Mouse (Mus musculus) heart, embryonic 12.5 days (tissue): ENCODE data around the gene Tas2r107. TPM values are rescaled to one million over a fixed set of nuclear protein-coding genes. Genes with fewer than 3 reads are reported as not detected.
"Not testable (repeated sequence)": the region's sequence is repeated elsewhere in the genome, so short reads cannot be mapped to it uniquely, and the experiment has no call there.

ENCODE experiments used
- ATAC-seq: fragments of 200-750 bp; cut with Nextera tagmentation; 2 replicates; pipeline ENCODE4 v1.8.0; 2017; ENCODE audit warnings: moderate TSS enrichment, moderate library complexity; ENCODE audit not compliant: insufficient number of reproducible peaks, low FRiP score
- H3K27ac ChIP-seq: fragments of 300-500 bp; sonication (generic); 2 replicates; pipeline ENCODE4 v1.5.1; 2016; ENCODE audit warnings: mild to moderate bottlenecking, moderate library complexity; ENCODE audit not compliant: poor library complexity, severe bottlenecking
- H3K27me3 ChIP-seq: fragments of 300-500 bp; sonication (generic); replicated peaks from 2 replicates; pipeline ENCODE4 v1.6.1; 2016; ENCODE audit warnings: mild to moderate bottlenecking, moderate library complexity
- H3K36me3 ChIP-seq: fragments of 300-500 bp; sonication (generic); 2 replicates; pipeline ENCODE4 v1.6.1; 2016; ENCODE audit warnings: mild to moderate bottlenecking, moderate library complexity
- H3K4me1 ChIP-seq: fragments of 300-500 bp; sonication (generic); replicated peaks from 2 replicates; pipeline ENCODE4 v1.6.1; 2016; ENCODE audit warnings: mild to moderate bottlenecking
- H3K4me2 ChIP-seq: fragments of 300-500 bp; sonication (generic); 2 replicates; pipeline ENCODE4 v1.6.1; 2016; ENCODE audit warnings: mild to moderate bottlenecking, moderate library complexity
- H3K4me3 ChIP-seq: fragments of 300-500 bp; sonication (generic); 2 replicates; pipeline ENCODE4 v1.5.1; 2016; ENCODE audit warnings: mild to moderate bottlenecking
- H3K9ac ChIP-seq: fragments of 300-500 bp; sonication (generic); 2 replicates; pipeline ENCODE4 v1.6.1; 2016; ENCODE audit warnings: mild to moderate bottlenecking, moderate library complexity
- H3K9me3 ChIP-seq: fragments of 300-500 bp; sonication (generic); replicated peaks from 2 replicates; pipeline ENCODE4 v1.6.1; 2016; ENCODE audit warnings: mild to moderate bottlenecking, moderate library complexity
- WGBS: fragments of 180-500 bp; shearing (Covaris S2); methylation state at CpG from one replicate; pipeline ENCODE4 v1.1.7; 2016; 5-methylcytosine and 5-hydroxymethylcytosine counted together
- polyA plus RNA-seq: library from polyadenylated mRNA; unstranded; fragments of >200 nt; fragmentation: Nextera tagmentation; extraction: Ambion mirVana; gene quantifications from 2 replicates; pipeline ENCODE4 v1.2.1, GENCODE M21; 2016

Gene Tas2r107
- polyA plus RNA-seq = not detected in 2 replicates

DNA sequence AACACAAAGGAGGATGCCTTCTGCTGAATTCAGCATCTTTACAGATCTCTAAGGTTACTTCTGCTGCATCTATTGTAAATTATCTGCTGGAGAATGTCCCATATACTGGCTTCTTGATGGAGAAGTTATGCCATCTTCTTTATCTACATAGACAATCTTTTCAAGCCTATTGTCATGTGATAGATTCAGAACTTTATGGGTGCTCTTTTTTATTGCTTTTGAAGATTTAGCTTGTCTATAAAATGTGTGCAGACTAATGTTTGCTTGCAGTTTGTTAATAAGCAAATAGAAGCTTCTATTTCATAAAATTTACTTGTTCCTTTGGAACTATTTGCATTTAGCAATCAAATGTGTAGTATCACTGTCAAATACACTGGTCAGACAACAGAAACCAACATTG, at the start of gene Tas2r107:
Gene Tas2r107 (minus strand): TSS at position 101 of the 400 bp plus-strand sequence.
- ATAC-seq = no peak
- Histone ChIP-seq H3K4me3 (no peak within 1 kb of the TSS), H3K4me2 (no peak within 1 kb of the TSS), H3K27ac (no peak within 1 kb of the TSS), H3K27me3 (no peaks in the 10 kb centered on the region), H3K36me3 (no peaks in the 10 kb centered on the region), H3K4me1 (no peaks in the 10 kb centered on the region), H3K9ac (no peak within 1 kb of the TSS), H3K9me3 (peaks cover 10% of the 10 kb centered on the region)

DNA sequence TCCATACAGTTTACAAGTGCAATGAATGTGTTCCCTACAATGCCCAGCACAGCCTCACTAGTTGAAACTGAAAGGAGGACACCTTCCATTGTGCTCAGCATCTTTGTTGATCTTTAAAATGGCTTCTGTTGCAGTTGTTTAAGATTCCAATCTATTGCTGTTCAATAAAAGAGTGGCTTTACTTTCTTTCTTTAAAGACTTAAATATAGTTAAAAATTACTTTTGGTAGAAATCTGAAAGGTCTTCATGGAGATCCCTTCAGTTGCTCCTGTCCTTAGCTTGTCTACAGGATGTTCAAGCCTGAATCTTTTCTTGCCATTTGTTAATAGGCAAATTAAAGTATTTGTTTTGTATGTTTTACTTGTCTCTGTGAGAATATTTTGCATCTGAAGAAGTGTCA, 30.0 kb upstream of the Tas2r107 start, which contains the start of gene Tas2r114:
Gene Tas2r114 (minus strand): TSS at position 101 of the 400 bp plus-strand sequence.
- Histone ChIP-seq H3K36me3 (no peaks in the 10 kb centered on the region), H3K27me3 (no peaks in the 10 kb centered on the region), H3K4me3 (no peak within 1 kb of the TSS), H3K4me1 (no peaks in the 10 kb centered on the region), H3K27ac (no peak within 1 kb of the TSS), H3K9me3 (peaks cover 8% of the 10 kb centered on the region), H3K9ac (no peak within 1 kb of the TSS), H3K4me2 (no peak within 1 kb of the TSS)
- ATAC-seq = no peak

DNA sequence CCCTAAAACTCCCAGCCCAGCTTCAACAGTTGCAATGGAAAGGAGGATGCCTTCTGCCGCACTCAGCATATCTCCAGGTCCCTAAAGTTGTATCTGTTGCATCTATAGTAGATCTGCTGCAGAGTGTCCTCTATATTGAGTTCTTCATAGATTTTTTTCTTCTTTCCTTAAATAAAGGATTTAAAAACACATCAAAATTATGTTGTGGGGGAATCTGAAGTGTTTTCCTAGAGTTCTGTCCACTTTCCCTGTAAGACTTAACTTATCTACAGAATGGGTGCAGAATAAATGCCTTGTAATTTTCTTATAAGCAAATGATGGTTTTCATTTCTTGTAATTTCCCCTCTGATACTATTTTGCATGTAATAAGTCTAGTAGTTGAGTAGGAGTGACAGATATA, 27.4 kb upstream of the Tas2r107 start, which contains the start of gene Tas2r105:
Gene Tas2r105 (minus strand): TSS at position 101 of the 400 bp plus-strand sequence.
- WGBS = 77% methylated on average over 1 of the region's 1 CpGs
- H3K9me3 ChIP-seq = peaks cover 11% of the 10 kb centered on the region
- no peaks in the 10 kb centered on the region for H3K36me3 ChIP-seq
- H3K27ac ChIP-seq = no peak within 1 kb of the TSS
- no peak within 1 kb of the TSS for H3K4me2 ChIP-seq
- H3K27me3 ChIP-seq = no peaks in the 10 kb centered on the region
- no peak within 1 kb of the TSS for H3K9ac ChIP-seq
- H3K4me3 ChIP-seq = no peak within 1 kb of the TSS
- no peaks in the 10 kb centered on the region for H3K4me1 ChIP-seq
- ATAC-seq = no peak

DNA sequence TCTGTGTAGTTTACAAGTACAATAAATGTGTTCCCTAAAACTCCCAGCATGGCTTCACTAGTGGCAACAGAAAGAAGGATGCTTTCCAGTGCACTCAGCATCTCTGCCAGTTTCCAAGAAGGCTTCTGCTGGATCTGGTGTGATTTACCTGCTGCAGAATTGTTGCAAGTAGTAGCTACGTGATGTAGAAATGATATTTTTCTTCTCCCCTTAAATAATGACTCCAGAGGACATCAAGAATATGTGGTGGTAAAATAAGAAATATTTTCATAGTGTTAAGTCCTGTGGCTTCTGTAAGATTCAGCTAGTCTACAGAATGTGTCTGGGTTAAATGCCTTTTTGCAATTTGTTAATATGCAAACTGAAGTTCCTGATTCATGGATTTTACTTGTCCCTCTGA, 25.7 kb upstream of the Tas2r107 start, which contains the start of gene Tas2r104:
Gene Tas2r104 (minus strand): TSS at position 101 of the 400 bp plus-strand sequence.
- H3K36me3 ChIP-seq = no peaks in the 10 kb centered on the region
- H3K4me2 ChIP-seq = no peak within 1 kb of the TSS
- no peaks in the 10 kb centered on the region for H3K27me3 ChIP-seq
- peaks cover 3% of the 10 kb centered on the region; the same call in 1 of the 2 replicates for H3K9me3 ChIP-seq
- no peaks in the 10 kb centered on the region for H3K4me1 ChIP-seq
- no peak within 1 kb of the TSS for H3K27ac ChIP-seq
- no peak for ATAC-seq
- H3K9ac ChIP-seq = no peak within 1 kb of the TSS
- H3K4me3 ChIP-seq = no peak within 1 kb of the TSS
- WGBS = 63% methylated on average over 1 of the region's 1 CpGs

DNA sequence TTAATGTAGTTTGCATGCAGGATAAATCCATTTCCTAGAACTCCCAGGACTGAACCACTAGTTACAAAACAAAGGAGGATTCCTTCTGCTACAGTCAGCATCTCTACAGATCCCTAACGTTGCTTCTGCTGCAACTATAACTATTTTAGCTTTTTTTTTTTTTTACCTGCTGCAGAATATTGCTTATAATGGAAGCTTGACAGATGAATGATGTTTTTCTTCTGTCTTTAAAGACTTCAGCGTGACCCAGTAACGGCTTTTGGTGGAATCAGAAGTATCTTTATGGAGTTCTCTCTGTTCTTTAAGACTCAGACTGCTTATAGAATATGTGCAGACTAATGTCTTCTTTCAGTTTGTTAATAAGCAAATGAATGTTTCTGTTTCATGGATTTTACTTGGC, 18.8 kb upstream of the Tas2r107 start, which contains the start of gene Tas2r106:
Gene Tas2r106 (minus strand): TSS at position 101 of the 400 bp plus-strand sequence.
- H3K9me3 ChIP-seq = peaks cover 8% of the 10 kb centered on the region
- H3K36me3 ChIP-seq = no peaks in the 10 kb centered on the region
- no peak within 1 kb of the TSS for H3K4me3 ChIP-seq
- no peak within 1 kb of the TSS for H3K27ac ChIP-seq
- no peaks in the 10 kb centered on the region for H3K4me1 ChIP-seq
- H3K4me2 ChIP-seq = no peak within 1 kb of the TSS
- H3K9ac ChIP-seq = no peak within 1 kb of the TSS
- H3K27me3 ChIP-seq = no peaks in the 10 kb centered on the region
- 61% methylated on average over 3 of the region's 3 CpGs for WGBS
- no peak for ATAC-seq

DNA sequence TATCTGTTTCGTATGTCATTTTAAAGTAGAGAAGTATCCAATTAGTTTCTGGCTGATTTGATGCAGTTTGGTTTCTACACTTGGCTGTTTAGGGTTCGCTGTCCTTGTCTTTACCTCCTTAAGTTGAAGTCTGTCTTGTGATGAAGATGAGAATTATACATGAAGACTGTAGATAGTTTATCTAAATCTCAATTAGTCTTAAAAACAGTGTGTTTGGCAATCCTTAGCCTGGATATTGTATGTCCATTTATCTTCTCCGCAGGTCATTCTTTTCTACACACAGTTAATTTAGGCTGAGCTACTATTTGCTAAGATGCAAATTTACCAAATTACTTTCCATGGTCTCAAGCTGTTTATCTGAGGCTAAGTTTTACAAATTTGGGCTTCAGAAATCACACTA, 29.1 kb downstream of the Tas2r107 start, which contains the start of gene Tas2r130:
Gene Tas2r130 (minus strand): TSS at position 101 of the 400 bp plus-strand sequence.
- WGBS = 68% methylated on average over 3 of the region's 3 CpGs

DNA sequence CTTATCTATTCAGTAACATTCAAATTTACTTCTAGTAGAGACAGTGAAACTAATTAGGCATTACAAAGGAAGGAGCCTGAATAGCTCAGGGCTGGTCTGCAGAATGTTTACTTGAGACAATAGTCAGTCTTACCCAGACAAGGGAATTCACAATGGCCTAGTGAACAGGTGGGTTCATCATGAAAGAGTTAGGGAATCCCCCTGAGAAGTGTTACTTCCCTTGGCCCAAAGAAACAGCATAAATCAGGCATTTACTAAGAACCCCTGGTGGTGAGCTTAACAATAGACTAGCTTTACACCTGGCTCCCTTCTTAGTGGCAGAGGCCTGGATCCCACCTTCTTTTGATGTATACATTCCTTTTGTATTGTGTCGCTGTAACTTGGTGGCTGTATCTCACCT, 50.0 kb downstream of the Tas2r107 start:
- not testable (repeated sequence) for H3K27ac ChIP-seq, H3K27me3 ChIP-seq, ATAC-seq, H3K4me3 ChIP-seq, H3K4me1 ChIP-seq, H3K9ac ChIP-seq, H3K36me3 ChIP-seq, H3K4me2 ChIP-seq
- 72% methylated on average over 1 of the region's 1 CpGs for WGBS
- H3K9me3 ChIP-seq = peaks cover 23% of the 10 kb centered on the region

More for the DNA sequence above, 29.1 kb downstream of the Tas2r107 start, which contains the start of gene Tas2r130:
- peaks cover 5% of the 10 kb centered on the region for H3K9me3 ChIP-seq
- H3K4me1 ChIP-seq = no peaks in the 10 kb centered on the region
- no peak within 1 kb of the TSS for H3K27ac ChIP-seq
- no peak within 1 kb of the TSS for H3K4me2 ChIP-seq
- H3K4me3 ChIP-seq = no peak within 1 kb of the TSS
- H3K9ac ChIP-seq = no peak within 1 kb of the TSS
- no peaks in the 10 kb centered on the region for H3K36me3 ChIP-seq
- no peaks in the 10 kb centered on the region for H3K27me3 ChIP-seq
- ATAC-seq = no peak

Other genes with a start within 250 kb of the Tas2r107 start
- gene 5430401F13Rik, start 173.7 kb downstream of the Tas2r107 start, polyA plus RNA-seq = not detected in 2 replicates
- not detected in 2 replicates for gene Gm6619, start 173.7 kb downstream of the Tas2r107 start, polyA plus RNA-seq
- gene Tas2r130, start 29.2 kb downstream of the Tas2r107 start, polyA plus RNA-seq = not detected in 2 replicates
- gene Tas2r106, start 18.7 kb upstream of the Tas2r107 start, polyA plus RNA-seq = not detected in 2 replicates
- not detected in 2 replicates for gene Tas2r104, start 25.6 kb upstream of the Tas2r107 start, polyA plus RNA-seq
- not detected in 2 replicates for gene Tas2r105, start 27.3 kb upstream of the Tas2r107 start, polyA plus RNA-seq
- gene Tas2r114, start 29.9 kb upstream of the Tas2r107 start, polyA plus RNA-seq = not detected in 2 replicates